Mouse (Mus musculus) forebrain, embryonic 16.5 days (tissue): Measurements from ENCODE around the gene Zfp30. TPM values are rescaled to one million over a fixed set of nuclear protein-coding genes. Genes with fewer than 3 reads are reported as not detected.
A peak's percentile ranks its signal among the peaks of the same experiment; 100 is the strongest.

Experiments
- ATAC-seq: fragments of 200-750 bp; cut with Nextera tagmentation; 2 replicates; pipeline ENCODE4 v1.8.0; 2017; ENCODE audit warnings: mild to moderate bottlenecking, moderate library complexity
- H3K27ac ChIP-seq: fragments of 300-500 bp; sonication (generic); 2 replicates; pipeline ENCODE4 v1.5.1; 2014; ENCODE audit warnings: low read length, control low read depth
- H3K27me3 ChIP-seq: fragments of 300-500 bp; sonication (generic); replicated peaks from 2 replicates; pipeline ENCODE4 v1.6.1; 2014; ENCODE audit warnings: low read length; ENCODE audit not compliant: control insufficient read depth, insufficient read depth
- H3K36me3 ChIP-seq: fragments of 300-500 bp; sonication (generic); 2 replicates; pipeline ENCODE4 v1.6.1; 2014; ENCODE audit not compliant: control insufficient read depth, insufficient read depth
- H3K4me1 ChIP-seq: fragments of 300-500 bp; sonication (generic); replicated peaks from 2 replicates; pipeline ENCODE4 v1.6.1; 2014; ENCODE audit warnings: low read length; ENCODE audit not compliant: control insufficient read depth, insufficient read depth
- H3K4me2 ChIP-seq: fragments of 300-500 bp; sonication (generic); 2 replicates; pipeline ENCODE4 v1.6.1; 2014; ENCODE audit warnings: mild to moderate bottlenecking, low read length, control low read depth
- H3K4me3 ChIP-seq: fragments of 300-500 bp; sonication (generic); replicated peaks from 2 replicates; pipeline ENCODE4 v1.5.1; 2014; ENCODE audit warnings: mild to moderate bottlenecking, low read length, control low read depth
- H3K9ac ChIP-seq: fragments of 300-500 bp; sonication (generic); replicated peaks from 2 replicates; pipeline ENCODE4 v1.6.1; 2014; ENCODE audit warnings: low read depth, low read length, control low read depth
- H3K9me3 ChIP-seq: fragments of 300-500 bp; sonication (generic); 2 replicates; pipeline ENCODE4 v1.6.1; 2016; ENCODE audit warnings: low read length; ENCODE audit not compliant: control insufficient read depth
- WGBS: fragments of 180-500 bp; shearing (Covaris S2); extraction: QIAGEN DNeasy Blood & Tissue Kit; methylation state at CpG from one replicate; pipeline ENCODE4 v1.1.7; 2014; 5-methylcytosine and 5-hydroxymethylcytosine counted together
- microRNA counts: library from miRNA; unstranded; fragments of <30 nt; microRNA quantifications from one replicate; lab custom pipeline; 2016
- microRNA-seq: library from miRNA; unstranded; fragments of <30 nt; microRNA quantifications from one replicate; pipeline ENCODE4, GENCODE M21; 2017
- polyA plus RNA-seq: library from polyadenylated mRNA; unstranded; fragments of >200 nt; fragmentation: Nextera tagmentation; extraction: Ambion mirVana; gene quantifications from 2 replicates; pipeline ENCODE4 v1.2.1, GENCODE M21; 2015

The Zfp30 gene
- polyA plus RNA-seq, 1 experiment from 2014 or later = 17.9 TPM

GRCm38 (mm10) chr7:29815910-29816429 is 32.2 kb downstream of the Zfp30 start, which contains the start of gene Zfp790:
Gene Zfp790, plus strand, starts transcription at chr7:29816114.
- H3K4me3 ChIP-seq = peak within 1 kb of the TSS; percentile 70
- WGBS = under 1% methylated on average over 26 of the region's 26 CpGs
- peaks cover 2% of the 10 kb centered on the region for H3K9me3 ChIP-seq
- peak within 1 kb of the TSS; percentile 75 for H3K9ac ChIP-seq
- H3K4me2 ChIP-seq = peak within 1 kb of the TSS; percentile 88
- peaks cover 34% of the 10 kb centered on the region for H3K4me1 ChIP-seq
- H3K27ac ChIP-seq = peak within 1 kb of the TSS; percentile 83
- no peaks in the 10 kb centered on the region for H3K36me3 ChIP-seq
- peak; percentile 97 for ATAC-seq
- H3K27me3 ChIP-seq = no peaks in the 10 kb centered on the region

- 1% methylated on average over 12 of the region's 12 CpGs for WGBS
- H3K27me3 ChIP-seq = no peaks in the 10 kb centered on the region
- H3K9me3 ChIP-seq = no peaks in the 10 kb centered on the region
- H3K27ac ChIP-seq = peak overlapping the region; percentile 81
- H3K36me3 ChIP-seq = peaks cover 4% of the 10 kb centered on the region; the same call in 1 of the 2 replicates
- peak overlapping the region; percentile 75 for H3K4me2 ChIP-seq
- ATAC-seq = peak; percentile 79
- peak overlapping the region; percentile 53 for H3K4me3 ChIP-seq
- H3K9ac ChIP-seq = peak overlapping the region; percentile 57
- H3K4me1 ChIP-seq = peaks cover 34% of the 10 kb centered on the region
Measured at GRCm38 (mm10) chr7:29818619-29819254, 34.9 kb downstream of the Zfp30 start.

- no peaks in the 10 kb centered on the region for H3K4me1 ChIP-seq
- no peak overlapping the region for H3K4me3 ChIP-seq
- H3K4me2 ChIP-seq = no peak overlapping the region
- peaks cover 44% of the 10 kb centered on the region for H3K36me3 ChIP-seq
- no peak for ATAC-seq
- H3K9ac ChIP-seq = no peak overlapping the region
- H3K27ac ChIP-seq = no peak overlapping the region
- 91% methylated on average over 12 of the region's 12 CpGs for WGBS
- no peaks in the 10 kb centered on the region for H3K9me3 ChIP-seq
- no peaks in the 10 kb centered on the region for H3K27me3 ChIP-seq
Measured at GRCm38 (mm10) chr7:29828001-29828400, 44.2 kb downstream of the Zfp30 start.

GRCm38 (mm10) chr7:29829804-29830203 is 46.0 kb downstream of the Zfp30 start:
- Histone ChIP-seq H3K4me2 (no peak overlapping the region), H3K9me3 (no peaks in the 10 kb centered on the region), H3K4me3 (no peak overlapping the region), H3K4me1 (no peaks in the 10 kb centered on the region), H3K27ac (no peak overlapping the region), H3K27me3 (no peaks in the 10 kb centered on the region), H3K36me3 (peaks cover 52% of the 10 kb centered on the region), H3K9ac (no peak overlapping the region)
- no peak for ATAC-seq
- 84% methylated on average over 12 of the region's 12 CpGs for WGBS

- H3K27me3 ChIP-seq = no peaks in the 10 kb centered on the region
- H3K36me3 ChIP-seq = peaks cover 13% of the 10 kb centered on the region
Measured at GRCm38 (mm10) chr7:29836816-29837215, 53.0 kb downstream of the Zfp30 start.

GRCm38 (mm10) chr7:29839256-29839655 is 55.5 kb downstream of the Zfp30 start:
- Histone ChIP-seq H3K9ac (no peak overlapping the region), H3K9me3 (no peaks in the 10 kb centered on the region), H3K4me1 (no peaks in the 10 kb centered on the region), H3K4me2 (no peak overlapping the region), H3K27me3 (no peaks in the 10 kb centered on the region), H3K4me3 (no peak overlapping the region), H3K36me3 (peaks cover 9% of the 10 kb centered on the region), H3K27ac (no peak overlapping the region)
- ATAC-seq = no peak
- WGBS = 88% methylated on average over 3 of the region's 3 CpGs

More at GRCm38 (mm10) chr7:29836816-29837215, 53.0 kb downstream of the Zfp30 start:
- Histone ChIP-seq H3K4me3 (no peak overlapping the region), H3K4me2 (no peak overlapping the region), H3K9me3 (no peaks in the 10 kb centered on the region), H3K9ac (no peak overlapping the region), H3K4me1 (no peaks in the 10 kb centered on the region), H3K27ac (no peak overlapping the region)
- no peak for ATAC-seq
- 89% methylated on average over 1 of the region's 1 CpGs for WGBS

GRCm38 (mm10) chr7:29842105-29842504 is 58.3 kb downstream of the Zfp30 start:
- Histone ChIP-seq H3K4me1 (no peaks in the 10 kb centered on the region), H3K27me3 (no peaks in the 10 kb centered on the region), H3K36me3 (peaks cover 22% of the 10 kb centered on the region), H3K27ac (no peak overlapping the region), H3K9me3 (no peaks in the 10 kb centered on the region), H3K9ac (no peak overlapping the region), H3K4me3 (no peak overlapping the region), H3K4me2 (no peak overlapping the region)
- ATAC-seq = no peak
- WGBS = 97% methylated on average over 1 of the region's 1 CpGs

MicroRNAs encoded within 50 kb of the gene (microRNA counts, 519-probe panel; counts per million panel counts)
- 2,341 counts per million, percentile 54 among the panel's probes with 10 or more counts for microRNA mmu-miR-1964 (lab: Ali Mortazavi, UCI)

Small RNA genes within 50 kb of the gene (microRNA-seq; reads per million reads assigned to microRNA genes)
- gene Mir1964 = 1.9 reads per million

Other genes with a start within 250 kb of the Zfp30 start
- gene Catsperg2, start 57.0 kb upstream of the Zfp30 start, polyA plus RNA-seq = 0.34 and 0.35 TPM in 2 replicates
- 22.6 and 24.6 TPM in 2 replicates for gene Zfp84, start 15.4 kb upstream of the Zfp30 start, polyA plus RNA-seq
- gene Zfp790, start 32.1 kb downstream of the Zfp30 start, polyA plus RNA-seq = 33.8 and 37.1 TPM in 2 replicates
- 15.7 and 18.2 TPM in 2 replicates for gene Zfp940, start 69.7 kb downstream of the Zfp30 start, polyA plus RNA-seq
- gene Zfp420, start 76.0 kb downstream of the Zfp30 start, polyA plus RNA-seq = 23.4 and 23.7 TPM in 2 replicates
- gene Zfp27, start 122.6 kb downstream of the Zfp30 start, polyA plus RNA-seq = 18.0 and 20.5 TPM in 2 replicates
- 7.5 and 7.8 TPM in 2 replicates for gene Zfp383, start 124.2 kb downstream of the Zfp30 start, polyA plus RNA-seq
- gene Zfp74, start 170.1 kb downstream of the Zfp30 start, polyA plus RNA-seq = 22.3 and 24.3 TPM in 2 replicates
- 3.0 and 4.2 TPM in 2 replicates for gene Zfp568, start 200.0 kb downstream of the Zfp30 start, polyA plus RNA-seq